Mouse (Mus musculus): ENCODE measurements around the gene Cd164. TPM values are rescaled to one million over a fixed set of nuclear protein-coding genes. Genes with fewer than 3 reads are reported as not detected.

The Cd164 gene
- polyA plus RNA-seq, 1 experiment: not detected

- no peak overlapping the region for H3K27ac ChIP-seq (ENCODE audit: insufficient read depth, low read depth, low read length)
- H3K4me3 ChIP-seq (ENCODE audit: insufficient read depth, low read depth, low read length): no peak overlapping the region
- H3K4me1 ChIP-seq (ENCODE audit: control insufficient read depth, insufficient read depth, low read length): peaks cover 2% of the 10 kb centered on the region; the same call in 1 of the 2 replicates
- TF ChIP-seq CTCF (IDR thresholded peaks at IDR 0.05; ENCODE audit: insufficient read depth, low read depth, low read length): no peak
- no peak for TF ChIP-seq POLR2A (IDR thresholded peaks at IDR 0.05; ENCODE audit: insufficient read depth, low read depth, low read length)
- WGBS: 78% methylated on average over 4 of the region's 4 CpGs
These were observed 53.1 kb downstream of the Cd164 start for GRCm38 (mm10) chr10:41572274-41572673.

DNA sequence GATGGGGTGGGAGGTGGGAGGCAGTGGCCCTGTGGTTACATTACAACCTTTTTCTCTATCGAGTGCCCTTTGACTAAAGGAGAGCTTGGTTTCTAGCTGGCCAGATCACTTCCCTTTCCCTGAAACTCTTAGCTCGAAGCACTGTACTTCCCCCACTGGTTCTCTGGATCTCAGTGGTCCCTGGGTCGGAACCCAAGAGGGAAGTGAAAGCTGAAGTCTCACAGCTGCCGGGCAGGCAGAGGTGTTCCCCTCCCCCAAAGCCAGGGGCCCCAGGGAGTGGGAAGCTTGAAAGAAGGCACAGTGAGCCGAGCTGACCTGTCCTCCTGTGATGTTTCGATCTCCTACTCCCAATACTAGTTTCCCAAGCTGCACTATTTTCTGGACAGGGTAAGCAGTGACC is 54.0 kb downstream of the Cd164 start:
- TF ChIP-seq POLR2A (IDR thresholded peaks at IDR 0.05; ENCODE audit: insufficient read depth, low read depth, low read length) (no peak), CTCF (IDR thresholded peaks at IDR 0.05; ENCODE audit: insufficient read depth, low read depth, low read length) (no peak)
- 54% methylated on average over 6 of the region's 6 CpGs for WGBS
- Histone ChIP-seq H3K4me3 (ENCODE audit: insufficient read depth, low read depth, low read length) (no peak overlapping the region), H3K4me1 (ENCODE audit: control insufficient read depth, insufficient read depth, low read length) (peaks cover 2% of the 10 kb centered on the region; the same call in 1 of the 2 replicates), H3K27ac (ENCODE audit: insufficient read depth, low read depth, low read length) (no peak overlapping the region)

DNA sequence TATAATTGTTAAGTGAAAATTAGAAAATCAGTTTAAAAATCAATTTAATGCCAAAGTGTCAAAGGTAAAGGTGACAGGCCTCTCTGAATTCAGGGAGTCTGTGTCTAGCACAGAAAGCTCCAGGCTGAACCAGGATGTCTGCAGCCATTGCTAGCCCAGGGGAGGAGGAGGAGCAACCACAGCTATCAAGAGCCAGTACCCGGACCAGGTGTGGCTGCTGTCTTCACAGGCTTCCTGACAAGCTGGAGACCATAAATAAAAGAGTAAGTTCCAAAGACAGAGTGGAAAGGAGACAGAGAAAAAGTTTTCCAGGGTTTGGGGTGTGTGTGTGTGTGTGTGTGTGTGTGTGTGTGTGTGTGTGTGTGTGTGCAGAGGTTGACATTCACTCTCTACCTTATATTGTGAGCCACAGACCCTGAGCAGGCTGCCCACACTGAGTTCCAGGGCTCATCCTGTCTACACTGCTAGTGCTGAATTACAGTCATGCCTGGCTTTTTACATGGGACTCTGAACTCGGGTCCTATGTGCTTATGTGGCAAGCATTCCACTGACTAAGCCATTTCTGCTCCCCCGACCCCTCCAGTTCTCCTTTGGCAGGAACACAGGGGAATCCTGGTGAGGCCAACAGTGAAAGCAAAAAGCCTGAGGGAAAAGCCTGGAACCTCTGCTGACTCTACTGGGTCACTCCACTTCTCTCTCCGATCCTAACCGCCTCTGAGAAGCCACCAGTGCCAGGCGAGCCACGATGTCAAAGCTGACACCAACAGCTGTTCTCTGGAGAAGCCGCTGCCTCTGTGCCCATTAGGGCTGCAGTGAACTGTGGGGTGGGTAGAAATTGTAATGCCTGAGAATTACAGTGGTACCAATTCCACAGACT is 56.5 kb downstream of the Cd164 start:
- H3K4me3 ChIP-seq (ENCODE audit: insufficient read depth, low read depth, low read length): no peak overlapping the region
- no peak overlapping the region for H3K27ac ChIP-seq (ENCODE audit: insufficient read depth, low read depth, low read length)
- TF ChIP-seq POLR2A (IDR thresholded peaks at IDR 0.05; ENCODE audit: insufficient read depth, low read depth, low read length) (no peak), CTCF (IDR thresholded peaks at IDR 0.05; ENCODE audit: insufficient read depth, low read depth, low read length) (no peak)
- peaks cover 2% of the 10 kb centered on the region; the same call in 1 of the 2 replicates for H3K4me1 ChIP-seq (ENCODE audit: control insufficient read depth, insufficient read depth, low read length)
- WGBS: 65% methylated on average over 8 of the region's 8 CpGs

DNA sequence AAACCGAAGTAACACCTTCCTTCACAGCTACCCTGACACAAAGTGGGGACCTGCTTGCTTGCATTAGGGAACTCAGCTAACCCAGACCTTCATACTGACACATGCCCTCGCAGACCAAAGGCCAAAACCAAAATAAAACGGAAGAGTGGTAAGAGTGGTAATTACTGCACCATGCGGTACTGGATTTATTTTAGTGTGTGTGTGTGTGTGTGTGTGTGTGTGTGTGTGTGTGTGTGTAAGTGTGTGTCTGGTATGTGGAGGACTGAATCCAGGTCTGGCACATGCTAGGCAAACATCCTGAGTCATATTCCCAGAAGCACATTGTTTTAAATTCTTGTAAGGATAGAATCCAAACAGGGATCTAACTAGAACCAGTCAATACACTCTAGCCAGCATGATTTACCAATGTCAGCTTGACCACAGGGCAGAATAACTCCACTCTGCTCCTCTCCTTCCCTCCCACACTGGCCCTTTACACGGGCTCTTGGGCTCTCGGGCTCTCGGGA is 57.2 kb downstream of the Cd164 start:
- 75% methylated on average over 7 of the region's 7 CpGs for WGBS
- Histone ChIP-seq H3K27ac (ENCODE audit: insufficient read depth, low read depth, low read length) (no peak overlapping the region), H3K4me3 (ENCODE audit: insufficient read depth, low read depth, low read length) (no peak overlapping the region), H3K4me1 (ENCODE audit: control insufficient read depth, insufficient read depth, low read length) (peaks cover 2% of the 10 kb centered on the region; the same call in 1 of the 2 replicates)
- TF ChIP-seq POLR2A (IDR thresholded peaks at IDR 0.05; ENCODE audit: insufficient read depth, low read depth, low read length) (no peak), CTCF (IDR thresholded peaks at IDR 0.05; ENCODE audit: insufficient read depth, low read depth, low read length) (no peak)

GRCm38 (mm10) chr10:41578541-41578940 is 59.3 kb downstream of the Cd164 start:
- WGBS: 80% methylated on average over 1 of the region's 1 CpGs
- TF ChIP-seq CTCF (IDR thresholded peaks at IDR 0.05; ENCODE audit: insufficient read depth, low read depth, low read length) (no peak), POLR2A (IDR thresholded peaks at IDR 0.05; ENCODE audit: insufficient read depth, low read depth, low read length) (no peak)
- H3K4me3 ChIP-seq (ENCODE audit: insufficient read depth, low read depth, low read length): no peak overlapping the region
- peaks cover 4% of the 10 kb centered on the region for H3K4me1 ChIP-seq (ENCODE audit: control insufficient read depth, insufficient read depth, low read length)
- no peak overlapping the region for H3K27ac ChIP-seq (ENCODE audit: insufficient read depth, low read depth, low read length)

GRCm38 (mm10) chr10:41580441-41580840 is 61.2 kb downstream of the Cd164 start:
- Histone ChIP-seq H3K4me3 (ENCODE audit: insufficient read depth, low read depth, low read length) (no peak overlapping the region), H3K4me1 (ENCODE audit: control insufficient read depth, insufficient read depth, low read length) (peaks cover 4% of the 10 kb centered on the region), H3K27ac (ENCODE audit: insufficient read depth, low read depth, low read length) (no peak overlapping the region)
- TF ChIP-seq POLR2A (IDR thresholded peaks at IDR 0.05; ENCODE audit: insufficient read depth, low read depth, low read length) (no peak), CTCF (IDR thresholded peaks at IDR 0.05; ENCODE audit: insufficient read depth, low read depth, low read length) (no peak)
- WGBS: 88% methylated on average over 4 of the region's 4 CpGs

Other genes starting within 250 kb of the Cd164 start
- gene Fig4, start 216.2 kb upstream of the Cd164 start, polyA plus RNA-seq (2012; ENCODE audit: insufficient read depth, insufficient read length, low replicate concordance, missing spikeins): not detected in 2 replicates
- not detected in 2 replicates for gene Ak9, start 215.4 kb upstream of the Cd164 start, polyA plus RNA-seq (2012; ENCODE audit: insufficient read depth, insufficient read length, low replicate concordance, missing spikeins)
- not detected in 2 replicates for gene Zbtb24, start 69.0 kb upstream of the Cd164 start, polyA plus RNA-seq (2012; ENCODE audit: insufficient read depth, insufficient read length, low replicate concordance, missing spikeins)
- not detected in 2 replicates for gene Mical1, start 43.1 kb upstream of the Cd164 start, polyA plus RNA-seq (2012; ENCODE audit: insufficient read depth, insufficient read length, low replicate concordance, missing spikeins)
- gene Smpd2, start 29.0 kb upstream of the Cd164 start, polyA plus RNA-seq (2012; ENCODE audit: insufficient read depth, insufficient read length, low replicate concordance, missing spikeins): not detected in 2 replicates
- gene Ppil6, start 29.0 kb upstream of the Cd164 start, polyA plus RNA-seq (2012; ENCODE audit: insufficient read depth, insufficient read length, low replicate concordance, missing spikeins): not detected in 2 replicates
- not detected in 2 replicates for gene Ccdc162, start 197.2 kb downstream of the Cd164 start, polyA plus RNA-seq (2012; ENCODE audit: insufficient read depth, insufficient read length, low replicate concordance, missing spikeins)

All from olfactory bulb, adult 2 months (tissue).